Mouse (Mus musculus) kidney, embryonic 16.5 days (tissue): ENCODE measurements around the gene Grap2. TPM values are rescaled to one million over a fixed set of nuclear protein-coding genes. Genes with fewer than 3 reads are reported as not detected.
"Not testable (repeated sequence)": the region's sequence is repeated elsewhere in the genome, so short reads cannot be mapped to it uniquely, and the experiment has no call there.

Experiments
- ATAC-seq: fragments of 200-750 bp; cut with Nextera tagmentation; 2 replicates; pipeline ENCODE4 v1.8.0; 2017; ENCODE audit warnings: moderate TSS enrichment; ENCODE audit not compliant: low FRiP score, low TSS enrichment
- H3K27ac ChIP-seq: fragments of 300-500 bp; sonication (generic); 2 replicates; pipeline ENCODE4 v1.5.1; 2014; ENCODE audit warnings: low read length
- H3K27me3 ChIP-seq: fragments of 300-500 bp; sonication (generic); 2 replicates; pipeline ENCODE4 v1.6.1; 2014; ENCODE audit warnings: low read length, control low read depth, mixed read lengths; ENCODE audit not compliant: insufficient read depth
- H3K36me3 ChIP-seq: fragments of 300-500 bp; sonication (generic); 2 replicates; pipeline ENCODE4 v1.6.1; 2014; ENCODE audit warnings: low read length, control low read depth, mixed read lengths; ENCODE audit not compliant: insufficient read depth
- H3K4me1 ChIP-seq: fragments of 300-500 bp; sonication (generic); 2 replicates; pipeline ENCODE4 v1.6.1; 2014; ENCODE audit warnings: low read length, control low read depth, mixed read lengths; ENCODE audit not compliant: insufficient read depth
- H3K4me2 ChIP-seq: fragments of 300-500 bp; sonication (generic); replicated peaks from 2 replicates; pipeline ENCODE4 v1.6.1; 2014; ENCODE audit warnings: low read depth, low read length
- H3K4me3 ChIP-seq: fragments of 300-500 bp; sonication (generic); 2 replicates; pipeline ENCODE4 v1.5.1; 2014; ENCODE audit warnings: mild to moderate bottlenecking, low read length
- H3K9ac ChIP-seq: fragments of 300-500 bp; sonication (generic); replicated peaks from 2 replicates; pipeline ENCODE4 v1.6.1; 2014; ENCODE audit warnings: low read length
- H3K9me3 ChIP-seq: fragments of 300-500 bp; sonication (generic); 2 replicates; pipeline ENCODE4 v1.6.1; 2016; ENCODE audit warnings: low read length, control low read depth
- WGBS: fragments of 180-500 bp; shearing (Covaris S2); extraction: QIAGEN DNeasy Blood & Tissue Kit; methylation state at CpG from one replicate; pipeline ENCODE4 v1.1.7; 2014; 5-methylcytosine and 5-hydroxymethylcytosine counted together
- polyA plus RNA-seq: library from polyadenylated mRNA; unstranded; fragments of >200 nt; fragmentation: Nextera tagmentation; extraction: Ambion mirVana; gene quantifications from 2 replicates; pipeline ENCODE4 v1.2.1, GENCODE M21; 2015

Grap2 gene
- polyA plus RNA-seq, 1 experiment from 2014 or later: 0.81 TPM

- Histone ChIP-seq H3K27me3 (peaks cover 27% of the 10 kb centered on the region), H3K27ac (no peak overlapping the region), H3K9ac (no peak overlapping the region), H3K36me3 (no peaks in the 10 kb centered on the region), H3K9me3 (no peaks in the 10 kb centered on the region), H3K4me2 (no peak overlapping the region), H3K4me1 (no peaks in the 10 kb centered on the region), H3K4me3 (no peak overlapping the region)
- 94% methylated on average over 13 of the region's 13 CpGs for WGBS
- no peak for ATAC-seq
Measured at GRCm38 (mm10) chr15:80575817-80576370, 3.5 kb downstream of the Grap2 start.

GRCm38 (mm10) chr15:80576415-80576994, 4.1 kb downstream of the Grap2 start:
- no peaks in the 10 kb centered on the region for H3K9me3 ChIP-seq
- no peak overlapping the region for H3K27ac ChIP-seq
- H3K27me3 ChIP-seq: peaks cover 27% of the 10 kb centered on the region
- H3K9ac ChIP-seq: no peak overlapping the region
- H3K36me3 ChIP-seq: no peaks in the 10 kb centered on the region
- no peaks in the 10 kb centered on the region for H3K4me1 ChIP-seq
- no peak overlapping the region for H3K4me2 ChIP-seq
- no peak overlapping the region for H3K4me3 ChIP-seq
- WGBS: 71% methylated on average over 11 of the region's 11 CpGs
- no peak for ATAC-seq

- ATAC-seq: no peak
- Histone ChIP-seq H3K4me1 (no peaks in the 10 kb centered on the region), H3K4me2 (no peak overlapping the region), H3K27me3 (peaks cover 27% of the 10 kb centered on the region), H3K27ac (no peak overlapping the region), H3K36me3 (no peaks in the 10 kb centered on the region), H3K9ac (no peak overlapping the region), H3K4me3 (no peak overlapping the region), H3K9me3 (no peaks in the 10 kb centered on the region)
- 17% methylated on average over 22 of the region's 22 CpGs for WGBS
Measured at GRCm38 (mm10) chr15:80577166-80577960, 5.0 kb downstream of the Grap2 start.

DNA sequence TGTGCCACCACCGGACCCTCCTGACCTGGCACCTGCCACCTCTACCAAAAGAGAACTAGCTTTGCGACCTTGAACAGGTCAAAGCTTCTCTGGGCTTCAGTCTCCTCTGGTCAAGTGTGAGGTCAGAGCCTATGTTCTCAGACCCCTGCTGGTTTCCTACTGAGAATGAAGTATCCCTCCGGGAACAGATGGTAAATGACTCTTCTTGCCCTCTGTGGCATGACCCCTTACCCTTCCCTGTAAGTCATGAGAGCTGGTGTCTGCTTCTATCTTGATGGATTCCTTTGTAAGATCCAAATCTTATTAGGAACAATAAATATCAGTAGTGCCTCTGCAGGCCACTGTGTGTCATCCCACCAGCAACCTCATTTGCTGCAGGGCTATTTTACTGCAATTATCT, 6.7 kb downstream of the Grap2 start:
- Histone ChIP-seq H3K27ac (no peak overlapping the region), H3K4me1 (no peaks in the 10 kb centered on the region), H3K36me3 (no peaks in the 10 kb centered on the region), H3K4me3 (no peak overlapping the region), H3K27me3 (peaks cover 25% of the 10 kb centered on the region), H3K9me3 (no peaks in the 10 kb centered on the region), H3K4me2 (no peak overlapping the region), H3K9ac (no peak overlapping the region)
- no peak for ATAC-seq
- WGBS: 50% methylated on average over 3 of the region's 3 CpGs

DNA sequence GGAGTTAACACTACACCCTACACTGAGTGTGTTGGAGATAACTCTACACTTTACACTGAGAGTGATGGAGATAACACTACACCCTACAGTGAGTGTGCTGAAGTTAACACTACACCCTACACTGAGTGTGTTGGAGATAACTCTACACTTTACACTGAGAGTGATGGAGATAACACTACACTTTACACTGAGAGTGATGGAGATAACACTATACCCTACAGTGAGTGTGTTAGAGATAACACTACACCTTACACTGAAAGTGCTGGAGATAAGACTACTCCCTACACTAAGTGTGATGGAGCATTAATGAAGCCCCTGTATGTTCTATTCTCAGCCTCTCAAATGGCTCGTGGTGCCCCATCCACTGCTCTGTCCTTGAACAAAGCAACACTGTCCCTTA, 8.2 kb downstream of the Grap2 start:
- not testable (repeated sequence) for ATAC-seq, H3K4me3 ChIP-seq, H3K36me3 ChIP-seq, H3K9me3 ChIP-seq, H3K4me1 ChIP-seq, H3K27ac ChIP-seq, H3K9ac ChIP-seq, H3K4me2 ChIP-seq
- H3K27me3 ChIP-seq: peaks cover 25% of the 10 kb centered on the region
- 74% methylated on average over 1 of the region's 1 CpGs for WGBS

- Histone ChIP-seq H3K27ac (no peak overlapping the region), H3K9me3 (no peaks in the 10 kb centered on the region), H3K4me3 (no peak overlapping the region), H3K36me3 (no peaks in the 10 kb centered on the region), H3K4me1 (no peaks in the 10 kb centered on the region), H3K4me2 (no peak overlapping the region), H3K9ac (no peak overlapping the region), H3K27me3 (peaks cover 7% of the 10 kb centered on the region; the same call in 1 of the 2 replicates)
- 58% methylated on average over 20 of the region's 20 CpGs for WGBS
- ATAC-seq: no peak
Measured at GRCm38 (mm10) chr15:80582581-80583495, 10.4 kb downstream of the Grap2 start.

DNA sequence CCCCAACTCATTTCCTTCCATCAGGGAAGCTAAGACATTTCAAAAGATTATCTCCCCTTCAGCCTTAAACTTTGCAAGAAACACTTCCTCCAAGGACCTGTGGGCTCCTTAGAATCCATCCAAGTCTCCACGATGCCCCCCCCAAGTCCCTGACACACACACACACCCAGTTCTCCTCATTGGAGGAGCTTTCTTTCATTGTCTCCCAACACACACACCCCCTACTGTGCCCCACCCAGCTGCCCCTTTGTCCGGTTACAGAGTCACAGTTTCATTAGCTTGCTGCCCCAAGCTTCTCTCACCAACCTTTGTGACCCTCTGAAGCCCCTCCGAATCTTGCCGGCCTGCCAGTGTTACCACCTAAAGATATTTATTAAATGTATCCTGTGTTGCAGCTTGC, 13.9 kb downstream of the Grap2 start:
- Histone ChIP-seq H3K4me2 (no peak overlapping the region), H3K9me3 (no peaks in the 10 kb centered on the region), H3K9ac (no peak overlapping the region), H3K36me3 (no peaks in the 10 kb centered on the region), H3K4me3 (no peak overlapping the region), H3K27me3 (no peaks in the 10 kb centered on the region), H3K4me1 (no peaks in the 10 kb centered on the region), H3K27ac (no peak overlapping the region)
- WGBS: 48% methylated on average over 4 of the region's 4 CpGs
- no peak for ATAC-seq

DNA sequence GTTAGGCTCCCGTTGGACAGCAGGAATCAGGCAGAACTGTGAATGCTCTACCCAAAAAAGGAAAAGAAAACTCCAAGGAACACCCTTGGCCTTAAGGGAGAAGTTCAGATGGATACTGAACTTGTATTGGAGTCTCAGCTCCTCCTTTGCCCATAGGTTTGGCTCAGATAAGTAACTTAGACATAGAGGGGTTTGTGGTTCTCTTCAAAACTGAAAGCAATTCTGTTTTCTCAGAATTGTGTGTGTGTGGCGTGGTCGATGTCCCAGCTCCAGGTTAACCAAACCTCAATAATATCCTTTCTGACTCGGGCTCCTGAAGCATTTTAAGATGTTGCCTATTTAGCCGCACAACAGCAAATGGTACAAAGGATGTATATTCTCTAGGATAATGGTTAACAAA, 18.2 kb downstream of the Grap2 start:
- Histone ChIP-seq H3K4me1 (no peaks in the 10 kb centered on the region), H3K9me3 (no peaks in the 10 kb centered on the region), H3K27ac (no peak overlapping the region), H3K36me3 (no peaks in the 10 kb centered on the region), H3K4me3 (no peak overlapping the region), H3K27me3 (no peaks in the 10 kb centered on the region), H3K4me2 (no peak overlapping the region), H3K9ac (no peak overlapping the region)
- WGBS: 84% methylated on average over 5 of the region's 5 CpGs
- no peak for ATAC-seq

DNA sequence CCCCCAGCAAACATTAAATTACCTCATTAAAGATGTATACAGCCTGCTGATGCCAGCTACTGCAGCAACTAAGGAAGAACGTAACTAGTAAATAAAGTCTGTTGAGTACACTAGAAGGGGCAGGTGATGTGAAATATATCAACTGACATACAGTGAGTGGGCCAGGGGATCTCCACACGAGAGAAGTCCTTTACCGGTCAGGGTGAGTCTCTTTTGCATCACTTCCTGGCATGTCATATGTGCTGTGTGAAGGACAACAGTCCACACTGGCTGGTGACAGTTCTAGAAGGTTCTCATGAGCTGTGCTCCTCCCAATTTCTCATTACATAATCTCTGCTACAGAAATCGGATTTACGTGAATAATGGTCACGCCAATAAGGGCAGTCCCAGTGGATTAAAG, 20.3 kb downstream of the Grap2 start:
- Histone ChIP-seq H3K27me3 (no peaks in the 10 kb centered on the region), H3K4me1 (no peaks in the 10 kb centered on the region), H3K4me2 (no peak overlapping the region), H3K9me3 (no peaks in the 10 kb centered on the region), H3K4me3 (no peak overlapping the region), H3K9ac (no peak overlapping the region), H3K27ac (no peak overlapping the region), H3K36me3 (no peaks in the 10 kb centered on the region)
- WGBS: 81% methylated on average over 6 of the region's 6 CpGs
- no peak for ATAC-seq
